Mouse (Mus musculus) hindbrain, embryonic 14.5 days (tissue): ENCODE measurements at regions not wholly inside any gene's neighbourhood (a gene's known extent, or its start where the extent isn't known, plus 50 kb on each side); places are given as distances from the start of the nearest gene placed in this dataset.

Source experiments
- ATAC-seq: fragments of 200-750 bp; cut with Nextera tagmentation; 2 replicates; pipeline ENCODE4 v1.8.0; 2017; ENCODE audit warnings: moderate number of reproducible peaks, mild to moderate bottlenecking, moderate TSS enrichment, moderate library complexity; ENCODE audit not compliant: low FRiP score
- DNase-seq: peaks from one replicate; pipeline ENCODE4 v3.0.0-alpha.2; 2015; ENCODE audit warnings: low spot score
- H3K27ac ChIP-seq: fragments of 300-500 bp; sonication (generic); 2 replicates; pipeline ENCODE4 v1.5.1; 2014; ENCODE audit warnings: mild to moderate bottlenecking, moderate library complexity
- H3K27me3 ChIP-seq: fragments of 300-500 bp; sonication (generic); 2 replicates; pipeline ENCODE4 v1.6.1; 2014; ENCODE audit warnings: mild to moderate bottlenecking, low read length, mixed read lengths; ENCODE audit not compliant: control insufficient read depth, insufficient read depth
- H3K36me3 ChIP-seq: fragments of 300-500 bp; sonication (generic); replicated peaks from 2 replicates; pipeline ENCODE4 v1.6.1; 2014; ENCODE audit not compliant: control insufficient read depth, insufficient read depth
- H3K4me1 ChIP-seq: fragments of 300-500 bp; sonication (generic); replicated peaks from 2 replicates; pipeline ENCODE4 v1.6.1; 2014; ENCODE audit warnings: antibody characterized with exemption, low read length, mixed read lengths; ENCODE audit not compliant: control insufficient read depth, insufficient read depth
- H3K4me2 ChIP-seq: fragments of 300-500 bp; sonication (generic); replicated peaks from 2 replicates; pipeline ENCODE4 v1.6.1; 2014; ENCODE audit warnings: mild to moderate bottlenecking, moderate library complexity
- H3K4me3 ChIP-seq: fragments of 300-500 bp; sonication (generic); replicated peaks from 2 replicates; pipeline ENCODE4 v1.5.1; 2014; ENCODE audit warnings: mild to moderate bottlenecking, low read length
- H3K9ac ChIP-seq: fragments of 300-500 bp; sonication (generic); 2 replicates; pipeline ENCODE4 v1.6.1; 2014
- H3K9me3 ChIP-seq: fragments of 300-500 bp; sonication (generic); 2 replicates; pipeline ENCODE4 v1.6.1; 2016; ENCODE audit warnings: low read length; ENCODE audit not compliant: control insufficient read depth
- WGBS: fragments of 180-500 bp; shearing (Covaris S2); extraction: QIAGEN DNeasy Blood & Tissue Kit; methylation state at CpG from one replicate; pipeline ENCODE4 v1.1.7; 2014; 5-methylcytosine and 5-hydroxymethylcytosine counted together

- Histone ChIP-seq H3K36me3 (no peaks in the 10 kb centered on the region), H3K27ac (no peak overlapping the region), H3K4me1 (no peaks in the 10 kb centered on the region), H3K4me2 (no peak overlapping the region), H3K9me3 (no peaks in the 10 kb centered on the region), H3K4me3 (no peak overlapping the region), H3K9ac (no peak overlapping the region), H3K27me3 (no peaks in the 10 kb centered on the region)
- WGBS, result 92% methylated on average over 9 of the region's 9 CpGs
- ATAC-seq (no peak), DNase-seq (no peak)
Observed at GRCm38 (mm10) chr2:82360224-82360623, 307.2 kb downstream of the Zfp804a start.

- no peak for ATAC-seq
- no peaks in the 10 kb centered on the region for H3K36me3 ChIP-seq
- WGBS, result 84% methylated on average over 3 of the region's 3 CpGs
Observed at GRCm38 (mm10) chr2:82373152-82373551, 320.1 kb downstream of the Zfp804a start.

GRCm38 (mm10) chr2:82378476-82378875 lies 325.5 kb downstream of the Zfp804a start:
- no peaks in the 10 kb centered on the region for H3K4me1 ChIP-seq
- no peak overlapping the region for H3K27ac ChIP-seq
- no peak for ATAC-seq
- no peak for DNase-seq
- no peaks in the 10 kb centered on the region for H3K36me3 ChIP-seq
- H3K9me3 ChIP-seq, result no peaks in the 10 kb centered on the region
- H3K4me3 ChIP-seq, result no peak overlapping the region
- no peaks in the 10 kb centered on the region for H3K27me3 ChIP-seq
- H3K4me2 ChIP-seq, result no peak overlapping the region
- H3K9ac ChIP-seq, result no peak overlapping the region

More at GRCm38 (mm10) chr2:82373152-82373551, 320.1 kb downstream of the Zfp804a start:
- Histone ChIP-seq H3K4me3 (no peak overlapping the region), H3K4me2 (no peak overlapping the region), H3K9ac (no peak overlapping the region), H3K27ac (no peak overlapping the region), H3K9me3 (no peaks in the 10 kb centered on the region), H3K27me3 (no peaks in the 10 kb centered on the region), H3K4me1 (no peaks in the 10 kb centered on the region)
- peak; percentile 37 for DNase-seq

- Histone ChIP-seq H3K4me1 (no peaks in the 10 kb centered on the region), H3K4me2 (no peak overlapping the region), H3K36me3 (no peaks in the 10 kb centered on the region), H3K27me3 (no peaks in the 10 kb centered on the region), H3K27ac (no peak overlapping the region), H3K9me3 (no peaks in the 10 kb centered on the region), H3K4me3 (no peak overlapping the region), H3K9ac (no peak overlapping the region)
- ATAC-seq (no peak), DNase-seq (no peak)
- 86% methylated on average over 2 of the region's 2 CpGs for WGBS
Observed at GRCm38 (mm10) chr2:82385123-82385522, 332.1 kb downstream of the Zfp804a start.

GRCm38 (mm10) chr2:82387744-82388143 lies 334.7 kb downstream of the Zfp804a start:
- H3K27me3 ChIP-seq, result no peaks in the 10 kb centered on the region
- no peak overlapping the region for H3K9ac ChIP-seq
- 79% methylated on average over 1 of the region's 1 CpGs for WGBS
- ATAC-seq, result no peak
- no peaks in the 10 kb centered on the region for H3K36me3 ChIP-seq
- H3K4me1 ChIP-seq, result no peaks in the 10 kb centered on the region
- no peak overlapping the region for H3K27ac ChIP-seq
- no peak overlapping the region for H3K4me3 ChIP-seq
- DNase-seq, result no peak
- H3K9me3 ChIP-seq, result no peaks in the 10 kb centered on the region
- no peak overlapping the region for H3K4me2 ChIP-seq

- H3K4me1 ChIP-seq, result no peaks in the 10 kb centered on the region
- H3K27me3 ChIP-seq, result no peaks in the 10 kb centered on the region
- 38% methylated on average over 4 of the region's 4 CpGs for WGBS
- ATAC-seq (no peak), DNase-seq (peak; percentile 25)
- H3K36me3 ChIP-seq, result no peaks in the 10 kb centered on the region
- H3K9me3 ChIP-seq, result no peaks in the 10 kb centered on the region
- no peak overlapping the region for H3K4me2 ChIP-seq
- H3K27ac ChIP-seq, result no peak overlapping the region
- no peak overlapping the region for H3K9ac ChIP-seq
- no peak overlapping the region for H3K4me3 ChIP-seq
Observed at GRCm38 (mm10) chr2:82395426-82395825, 342.4 kb downstream of the Zfp804a start.

- no peaks in the 10 kb centered on the region for H3K9me3 ChIP-seq
- H3K4me3 ChIP-seq, result no peak overlapping the region
- ATAC-seq, result no peak
- no peak overlapping the region for H3K4me2 ChIP-seq
- H3K9ac ChIP-seq, result no peak overlapping the region
- no peaks in the 10 kb centered on the region for H3K27me3 ChIP-seq
- no peak for DNase-seq
- H3K27ac ChIP-seq, result no peak overlapping the region
- H3K4me1 ChIP-seq, result no peaks in the 10 kb centered on the region
- H3K36me3 ChIP-seq, result no peaks in the 10 kb centered on the region
Observed at GRCm38 (mm10) chr2:82445706-82446105, 392.7 kb downstream of the Zfp804a start.

GRCm38 (mm10) chr2:82455743-82456142 lies 402.7 kb downstream of the Zfp804a start:
- Histone ChIP-seq H3K27ac (no peak overlapping the region), H3K4me1 (no peaks in the 10 kb centered on the region), H3K9me3 (0 out of 2 replicates have a peak, but pooled peaks cover 2% of the 10 kb centered on the region), H3K36me3 (no peaks in the 10 kb centered on the region), H3K4me2 (no peak overlapping the region), H3K27me3 (no peaks in the 10 kb centered on the region), H3K4me3 (no peak overlapping the region), H3K9ac (no peak overlapping the region)
- no peak for DNase-seq
- ATAC-seq, result no peak
- WGBS, result 84% methylated on average over 3 of the region's 3 CpGs
